In the genomic region with DNA sequence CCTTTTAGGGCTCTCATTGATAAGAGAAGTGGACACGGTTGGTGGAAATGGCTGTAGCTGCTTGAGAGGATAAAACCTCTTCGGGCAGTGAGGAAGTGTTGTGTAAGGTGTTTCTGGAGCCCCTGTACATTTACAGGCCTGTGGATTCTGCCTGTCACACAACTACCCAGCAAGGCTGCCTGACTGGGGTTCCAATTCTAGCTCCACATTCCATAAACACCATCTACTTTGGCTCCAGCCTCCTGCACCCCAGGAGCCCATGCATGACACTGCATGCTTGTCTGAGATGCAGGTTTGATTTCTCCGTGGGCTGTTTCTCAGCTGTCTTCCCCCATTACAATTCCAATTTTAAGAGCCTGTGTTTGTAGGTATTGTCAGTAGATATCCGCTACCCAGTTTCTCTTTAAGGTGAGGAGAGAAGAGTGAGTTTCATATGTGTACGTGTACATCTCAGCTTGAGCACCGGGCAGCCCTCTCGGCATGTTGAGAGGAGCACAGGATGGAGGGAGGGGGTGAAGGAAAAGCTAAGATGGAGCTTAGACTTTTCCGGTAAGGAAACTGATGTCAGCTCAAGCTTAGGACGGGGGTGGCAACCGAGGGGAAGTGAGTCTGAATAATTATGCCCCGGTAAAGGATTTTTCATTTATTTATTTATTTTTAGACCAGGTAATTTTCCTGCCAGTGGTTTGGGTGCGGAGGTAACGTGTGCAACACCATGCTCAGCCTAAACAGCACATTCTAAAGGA, we compare ENCODE assay signal across 8 mouse cellular contexts. TPM values are rescaled to one million over a fixed set of nuclear protein-coding genes. Genes with fewer than 3 reads are reported as not detected.
DNase-seq lines count a peak whose midpoint lies in the region; ATAC-seq and TF ChIP-seq lines count a peak whose summit lies in the region.

No protein-coding gene starts in this region.

- TF ChIP-seq CTCF in kidney, adult 2 months (conservative IDR thresholded peaks at IDR 0.05; ENCODE audit: insufficient read depth, insufficient read length, low read depth, low read length) = no peak

- H3K4me2 ChIP-seq in hindbrain, embryonic 11.5 days (replicated peaks; ENCODE audit: low read depth, low read length) = peak overlapping the region; percentile 91
- H3K4me2 ChIP-seq in midbrain, embryonic 12.5 days (replicated peaks) = peak overlapping the region; percentile 74

- H3K9me3 ChIP-seq in hindbrain, embryonic 11.5 days (ENCODE audit: control insufficient read depth, low read length) = no peaks in the 10 kb centered on the region
- H3K9me3 ChIP-seq in midbrain, embryonic 12.5 days = no peaks in the 10 kb centered on the region

- H3K36me3 ChIP-seq in kidney, adult 2 months (ENCODE audit: control insufficient read depth, insufficient read depth, low read length) = no peaks in the 10 kb centered on the region
- H3K36me3 ChIP-seq in hindbrain, embryonic 11.5 days (ENCODE audit: control insufficient read depth, insufficient read depth, low read length) = no peaks in the 10 kb centered on the region
- peaks cover 3% of the 10 kb centered on the region; the same call in 1 of the 2 replicates for H3K36me3 ChIP-seq in midbrain, embryonic 12.5 days

- no peak for TF ChIP-seq POLR2A in kidney, adult 2 months (IDR thresholded peaks at IDR 0.05; ENCODE audit: low read depth, low read length)

- no peak for ATAC-seq in hindbrain, embryonic 11.5 days (ENCODE audit: low FRiP score)
- ATAC-seq in midbrain, embryonic 12.5 days (ENCODE audit: low FRiP score, low read depth) = no peak

- H3K4me1 ChIP-seq in kidney, adult 2 months (ENCODE audit: control insufficient read depth, insufficient read depth, low read length) = no peaks in the 10 kb centered on the region
- no peaks in the 10 kb centered on the region; the same call in 1 of the 2 replicates for H3K4me1 ChIP-seq in hindbrain, embryonic 11.5 days (replicated peaks; ENCODE audit: control insufficient read depth, insufficient read depth, low read length)
- H3K4me1 ChIP-seq in midbrain, embryonic 12.5 days = peaks cover 33% of the 10 kb centered on the region

- no peak overlapping the region for H3K27ac ChIP-seq in kidney, adult 2 months (ENCODE audit: insufficient read depth, low read depth, low read length)
- peak overlapping the region; percentile 94 for H3K27ac ChIP-seq in hindbrain, embryonic 11.5 days (ENCODE audit: low read depth, low read length)
- peak overlapping the region; percentile 93 for H3K27ac ChIP-seq in midbrain, embryonic 12.5 days (replicated peaks)

- no peak for DNase-seq in kidney, adult 2 months
- no peak for DNase-seq in kidney, postnatal 36 days
- peak; percentile 55 for DNase-seq in cerebellum, adult 9-11 months
- DNase-seq in hindbrain, embryonic 11.5 days (ENCODE audit: low spot score) = no peak
- DNase-seq in gastrocnemius, postnatal 36 days = no peak
- DNase-seq in thymus, postnatal 25 days = no peak
- no peak for DNase-seq in ovary, adult 18-20 months (ENCODE audit: low spot score)

- intact Hi-C loops in gastrocnemius, postnatal 36 days (cut with DNase I) = no loop called here

- H3K4me3 ChIP-seq in kidney, adult 2 months (ENCODE audit: insufficient read depth, low read depth, low read length) = peak overlapping the region; percentile 42; the same call in 1 of the 2 replicates
- H3K4me3 ChIP-seq in hindbrain, embryonic 11.5 days (ENCODE audit: low read depth, low read length) = peak overlapping the region; percentile 84
- H3K4me3 ChIP-seq in midbrain, embryonic 12.5 days = peak overlapping the region; percentile 71

- WGBS in kidney, adult 2 months = 45% methylated on average over 13 of the region's 13 CpGs
- 41% methylated on average over 13 of the region's 13 CpGs for WGBS in hindbrain, embryonic 11.5 days
- WGBS in midbrain, embryonic 12.5 days = 30% methylated on average over 13 of the region's 13 CpGs

- 0 out of 2 replicates have a peak, but pooled peaks cover 1% of the 10 kb centered on the region for H3K27me3 ChIP-seq in kidney, adult 2 months (replicated peaks; ENCODE audit: control insufficient read depth, insufficient read depth, low read length)
- H3K27me3 ChIP-seq in hindbrain, embryonic 11.5 days (ENCODE audit: control insufficient read depth, insufficient read depth, low read length) = peaks cover 2% of the 10 kb centered on the region; the same call in 1 of the 2 replicates
- peaks cover 30% of the 10 kb centered on the region for H3K27me3 ChIP-seq in midbrain, embryonic 12.5 days

- peak overlapping the region; percentile 95 for H3K9ac ChIP-seq in hindbrain, embryonic 11.5 days (ENCODE audit: low read depth, low read length)
- H3K9ac ChIP-seq in midbrain, embryonic 12.5 days (replicated peaks) = peak overlapping the region; percentile 86

RNA-seq across cellular contexts. Expression of a gene that starts 2.0 kb away (rescaled TPM):
- polyA plus RNA-seq in kidney, adult 2 months (2012; rRNA removed) = 11.0 and 12.0 TPM in 2 replicates
- 17.4 and 18.7 TPM in 2 replicates for polyA plus RNA-seq in hindbrain, embryonic 11.5 days (2014; fragmentation: Nextera tagmentation; extraction: Ambion mirVana)
- 32.1 and 32.9 TPM in 2 replicates for polyA plus RNA-seq in midbrain, embryonic 12.5 days (2016; fragmentation: Nextera tagmentation; extraction: Ambion mirVana)
- under 1 TPM in 1 of 2 experiments, not detected in 1; 0.05 TPM for total RNA-seq in gastrocnemius, postnatal 36 days (2021)

RNA-seq across cellular contexts. Expression of a gene that starts 14.5 kb away (rescaled TPM):
- 1.1 TPM in 2 replicates for polyA plus RNA-seq in kidney, adult 2 months (2012; rRNA removed)
- 2.7 and 4.9 TPM in 2 replicates for polyA plus RNA-seq in hindbrain, embryonic 11.5 days (2014; fragmentation: Nextera tagmentation; extraction: Ambion mirVana)
- polyA plus RNA-seq in midbrain, embryonic 12.5 days (2016; fragmentation: Nextera tagmentation; extraction: Ambion mirVana) = 4.4 and 6.5 TPM in 2 replicates
- total RNA-seq in gastrocnemius, postnatal 36 days (2021) = under 1 TPM in 1 of 2 experiments, not detected in 1; 0.47 TPM

RNA-seq across cellular contexts. Expression of a gene that starts 43.3 kb away (rescaled TPM):
- polyA plus RNA-seq in kidney, adult 2 months (2012; rRNA removed) = 12.8 TPM in 2 replicates
- 146 and 154 TPM in 2 replicates for polyA plus RNA-seq in hindbrain, embryonic 11.5 days (2014; fragmentation: Nextera tagmentation; extraction: Ambion mirVana)
- polyA plus RNA-seq in midbrain, embryonic 12.5 days (2016; fragmentation: Nextera tagmentation; extraction: Ambion mirVana) = 162 and 168 TPM in 2 replicates
- total RNA-seq in gastrocnemius, postnatal 36 days (2021) = 1 to 10 TPM; 1.6 to 1.8 TPM

Comparison
In these comparisons a context has a peak if more than half of its experiments do, and no peak if none do; other contexts are left out.
1. RNA of a gene that starts 43.3 kb away (polyA plus RNA-seq): 162 to 168 TPM in midbrain, embryonic 12.5 days and 146 to 154 TPM in hindbrain, embryonic 11.5 days; 12.8 TPM in kidney, adult 2 months; every median in the first group is over 10 times any median in the second.
2. Peak in every context shown above with its lines, with median percentiles within 50 percentile points of each other: H3K4me3 ChIP-seq.